Mouse (Mus musculus): ENCODE measurements around the gene Atg5. TPM values are rescaled to one million over a fixed set of nuclear protein-coding genes. Genes with fewer than 3 reads are reported as not detected.

Gene Atg5
- polyA plus RNA-seq, 1 experiment: 22.7 TPM

DNA sequence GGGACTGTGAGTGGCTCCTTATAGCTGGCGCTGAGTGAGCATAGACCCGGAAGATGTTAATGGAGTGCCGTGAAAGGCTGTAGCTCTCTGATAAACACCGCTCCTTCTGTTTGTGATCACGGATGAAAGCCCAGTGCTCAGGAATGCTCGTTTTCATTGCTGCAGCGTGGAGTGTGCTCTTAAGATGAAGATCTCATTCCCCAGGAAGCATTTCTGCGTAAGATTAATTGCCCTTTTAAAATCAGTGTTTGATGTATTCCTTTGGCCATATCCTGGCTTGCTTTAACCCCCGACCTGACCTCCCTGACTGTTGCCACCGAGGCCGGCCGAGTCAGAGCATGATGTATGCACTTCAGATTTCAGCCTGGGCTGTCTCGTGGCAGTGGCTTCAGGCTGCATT, 89.2 kb downstream of the Atg5 start:
- TF ChIP-seq CTCF (IDR thresholded peaks at IDR 0.05; ENCODE audit: borderline replicate concordance, extremely low read depth, insufficient read depth, insufficient read length) (no peak), POLR2A (IDR thresholded peaks at IDR 0.05; ENCODE audit: borderline replicate concordance, extremely low read depth, insufficient read depth, insufficient read length, poor library complexity, severe bottlenecking) (no peak)

DNA sequence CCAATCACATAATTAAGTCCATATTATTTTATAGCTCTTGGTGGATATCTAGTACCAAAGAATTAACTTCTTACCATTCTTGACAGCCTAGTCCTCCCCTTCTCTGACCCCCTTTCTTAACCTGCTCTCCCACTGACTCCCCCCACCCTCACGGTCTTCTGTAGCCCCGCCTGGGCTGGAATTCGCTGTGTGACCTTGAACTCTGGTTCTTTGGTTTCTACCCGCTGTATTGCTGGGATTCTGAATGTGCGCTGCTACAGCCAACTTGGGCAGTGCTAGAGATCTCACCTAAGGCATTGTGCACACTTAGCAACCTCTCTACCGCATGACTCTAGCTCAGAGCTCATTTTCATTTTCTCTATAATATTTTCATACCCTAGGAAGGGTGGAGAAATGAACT, 90.7 kb downstream of the Atg5 start:
- DNase-seq (ENCODE audit: low read depth): no peak
- no peak for TF ChIP-seq CTCF (IDR thresholded peaks at IDR 0.05; ENCODE audit: borderline replicate concordance, extremely low read depth, insufficient read depth, insufficient read length)
- no peak for TF ChIP-seq POLR2A (IDR thresholded peaks at IDR 0.05; ENCODE audit: borderline replicate concordance, extremely low read depth, insufficient read depth, insufficient read length, poor library complexity, severe bottlenecking)

More for the DNA sequence above, 89.2 kb downstream of the Atg5 start:
- DNase-seq (ENCODE audit: low read depth): peak; percentile 36

GRCm38 (mm10) chr10:44360632-44361031, 92.5 kb downstream of the Atg5 start:
- TF ChIP-seq CTCF (IDR thresholded peaks at IDR 0.05; ENCODE audit: borderline replicate concordance, extremely low read depth, insufficient read depth, insufficient read length) (no peak), POLR2A (IDR thresholded peaks at IDR 0.05; ENCODE audit: borderline replicate concordance, extremely low read depth, insufficient read depth, insufficient read length, poor library complexity, severe bottlenecking) (no peak)
- peak; percentile 31 for DNase-seq (ENCODE audit: low read depth)

- TF ChIP-seq CTCF (IDR thresholded peaks at IDR 0.05; ENCODE audit: borderline replicate concordance, extremely low read depth, insufficient read depth, insufficient read length) (no peak), POLR2A (IDR thresholded peaks at IDR 0.05; ENCODE audit: borderline replicate concordance, extremely low read depth, insufficient read depth, insufficient read length, poor library complexity, severe bottlenecking) (no peak)
- no peak for DNase-seq (ENCODE audit: low read depth)
These were observed 94.3 kb downstream of the Atg5 start for GRCm38 (mm10) chr10:44362435-44362834.

DNA sequence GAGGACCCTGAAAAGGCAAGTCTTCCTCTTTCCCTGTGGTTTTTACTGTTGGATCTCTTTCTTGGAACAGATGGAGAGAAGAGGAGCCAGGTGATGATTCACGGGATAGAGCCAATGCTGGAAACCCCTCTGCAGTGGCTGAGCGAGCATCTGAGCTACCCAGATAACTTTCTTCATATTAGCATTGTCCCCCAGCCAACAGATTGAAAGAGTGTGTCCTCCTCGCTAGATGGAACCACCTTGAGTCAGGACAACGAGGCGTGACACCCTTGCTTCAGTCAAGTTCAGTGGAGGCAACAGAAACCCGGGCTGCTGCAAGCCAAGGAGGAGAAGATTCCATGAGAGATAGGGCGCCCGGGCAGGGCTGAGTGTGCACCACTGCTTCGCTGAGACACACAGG, 94.7 kb downstream of the Atg5 start:
- peak; percentile 25 for DNase-seq (ENCODE audit: low read depth)
- no peak for TF ChIP-seq POLR2A (IDR thresholded peaks at IDR 0.05; ENCODE audit: borderline replicate concordance, extremely low read depth, insufficient read depth, insufficient read length, poor library complexity, severe bottlenecking)
- TF ChIP-seq CTCF (IDR thresholded peaks at IDR 0.05; ENCODE audit: borderline replicate concordance, extremely low read depth, insufficient read depth, insufficient read length): no peak

- TF ChIP-seq POLR2A (IDR thresholded peaks at IDR 0.05; ENCODE audit: borderline replicate concordance, extremely low read depth, insufficient read depth, insufficient read length, poor library complexity, severe bottlenecking): no peak
- no peak for TF ChIP-seq CTCF (IDR thresholded peaks at IDR 0.05; ENCODE audit: borderline replicate concordance, extremely low read depth, insufficient read depth, insufficient read length)
- no peak for DNase-seq (ENCODE audit: low read depth)
These were observed 98.0 kb downstream of the Atg5 start for GRCm38 (mm10) chr10:44366186-44366585.

GRCm38 (mm10) chr10:44367043-44367442, 98.9 kb downstream of the Atg5 start:
- TF ChIP-seq POLR2A (IDR thresholded peaks at IDR 0.05; ENCODE audit: borderline replicate concordance, extremely low read depth, insufficient read depth, insufficient read length, poor library complexity, severe bottlenecking): no peak
- no peak for TF ChIP-seq CTCF (IDR thresholded peaks at IDR 0.05; ENCODE audit: borderline replicate concordance, extremely low read depth, insufficient read depth, insufficient read length)
- DNase-seq (ENCODE audit: low read depth): no peak

DNA sequence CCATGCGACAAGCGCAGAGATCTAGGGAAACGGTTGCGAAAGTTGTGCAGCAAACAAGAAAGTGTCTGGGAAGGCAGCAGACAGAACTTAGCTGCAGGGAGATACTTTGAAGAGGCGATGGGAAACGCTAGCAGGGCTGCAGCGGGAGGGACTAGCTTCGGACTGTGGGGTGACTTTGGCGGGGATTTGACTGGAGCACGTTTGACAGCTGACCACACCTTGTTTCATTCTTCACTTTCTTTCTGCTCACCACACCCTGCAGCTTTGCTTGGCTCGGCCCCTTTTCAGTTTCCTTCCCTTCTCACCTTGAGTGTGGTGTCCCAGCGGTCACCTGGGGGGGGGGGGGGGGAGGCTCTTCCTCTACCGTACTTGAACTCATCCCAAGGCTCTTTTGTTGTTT, 100.4 kb downstream of the Atg5 start:
- no peak for DNase-seq (ENCODE audit: low read depth)
- TF ChIP-seq CTCF (IDR thresholded peaks at IDR 0.05; ENCODE audit: borderline replicate concordance, extremely low read depth, insufficient read depth, insufficient read length): no peak

- TF ChIP-seq CTCF (IDR thresholded peaks at IDR 0.05; ENCODE audit: borderline replicate concordance, extremely low read depth, insufficient read depth, insufficient read length) (no peak), POLR2A (IDR thresholded peaks at IDR 0.05; ENCODE audit: borderline replicate concordance, extremely low read depth, insufficient read depth, insufficient read length, poor library complexity, severe bottlenecking) (no peak)
- DNase-seq (ENCODE audit: low read depth): no peak
These were observed 102.5 kb downstream of the Atg5 start for GRCm38 (mm10) chr10:44370666-44371065.

DNA sequence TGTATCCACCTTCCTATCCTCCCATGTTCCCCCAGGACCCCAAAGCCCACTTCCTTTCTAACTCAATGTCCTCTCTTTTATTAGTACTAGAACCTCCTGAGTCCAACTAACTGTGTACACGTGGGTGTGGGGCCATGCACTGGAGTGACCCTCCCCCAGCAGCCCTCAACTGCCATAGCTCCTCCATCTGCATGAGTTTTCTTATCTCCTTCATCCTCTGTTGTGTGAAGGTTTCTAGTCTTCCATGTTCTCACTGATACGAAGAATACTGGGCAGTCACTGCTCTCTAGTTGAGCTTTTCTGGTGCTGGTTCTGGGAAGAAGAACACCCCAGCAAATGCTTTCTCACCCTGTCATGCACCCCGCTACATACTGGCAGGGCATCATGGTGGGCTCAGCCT, 104.1 kb downstream of the Atg5 start:
- no peak for TF ChIP-seq POLR2A (IDR thresholded peaks at IDR 0.05; ENCODE audit: borderline replicate concordance, extremely low read depth, insufficient read depth, insufficient read length, poor library complexity, severe bottlenecking)
- TF ChIP-seq CTCF (IDR thresholded peaks at IDR 0.05; ENCODE audit: borderline replicate concordance, extremely low read depth, insufficient read depth, insufficient read length): no peak
- no peak for DNase-seq (ENCODE audit: low read depth)

DNA sequence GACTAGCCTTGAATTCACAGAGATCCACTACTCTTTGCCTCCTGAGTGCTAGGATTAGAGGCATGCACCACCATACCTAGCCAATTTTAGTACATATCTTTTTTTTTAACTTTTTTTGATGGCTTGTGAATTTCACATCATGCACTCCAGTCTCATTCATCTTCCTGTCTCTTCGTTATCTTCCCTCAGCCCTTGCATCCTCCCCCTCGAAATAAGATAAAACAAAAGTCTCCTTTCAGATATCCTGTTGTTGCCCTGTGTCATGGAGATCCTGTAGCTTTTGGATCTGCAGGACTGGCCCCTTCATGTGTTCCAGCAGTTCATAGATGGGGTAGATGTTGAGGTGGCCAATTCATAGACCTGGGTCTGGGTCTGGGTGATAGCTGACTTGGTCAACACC, 106.5 kb downstream of the Atg5 start:
- TF ChIP-seq POLR2A (IDR thresholded peaks at IDR 0.05; ENCODE audit: borderline replicate concordance, extremely low read depth, insufficient read depth, insufficient read length, poor library complexity, severe bottlenecking): no peak
- DNase-seq (ENCODE audit: low read depth): no peak

GRCm38 (mm10) chr10:44375501-44375900, 107.3 kb downstream of the Atg5 start:
- TF ChIP-seq CTCF (IDR thresholded peaks at IDR 0.05; ENCODE audit: borderline replicate concordance, extremely low read depth, insufficient read depth, insufficient read length): no peak
- no peak for TF ChIP-seq POLR2A (IDR thresholded peaks at IDR 0.05; ENCODE audit: borderline replicate concordance, extremely low read depth, insufficient read depth, insufficient read length, poor library complexity, severe bottlenecking)
- no peak for DNase-seq (ENCODE audit: low read depth)

DNA sequence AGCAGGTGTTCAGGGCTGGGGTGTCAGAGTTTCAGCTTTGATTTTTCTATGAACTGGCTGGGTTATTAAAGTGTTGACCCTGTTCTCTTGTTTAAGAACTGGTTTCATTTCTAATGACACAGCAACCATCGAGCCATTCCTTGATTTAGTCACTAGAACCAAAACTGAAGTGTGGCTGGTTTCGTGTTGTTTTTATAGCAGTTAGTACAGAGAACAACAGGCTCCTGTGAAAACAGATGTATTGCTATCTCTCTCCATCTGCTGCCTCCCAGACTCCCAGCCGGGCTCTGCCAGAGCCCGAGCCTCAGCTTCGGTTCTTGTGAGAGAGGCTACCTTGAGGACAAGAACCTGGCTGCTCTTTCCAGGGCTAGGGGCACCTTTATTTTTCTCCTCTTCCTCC, 109.7 kb downstream of the Atg5 start:
- DNase-seq (ENCODE audit: low read depth): peak; percentile 62
- TF ChIP-seq POLR2A (IDR thresholded peaks at IDR 0.05; ENCODE audit: borderline replicate concordance, extremely low read depth, insufficient read depth, insufficient read length, poor library complexity, severe bottlenecking): no peak
- TF ChIP-seq CTCF (IDR thresholded peaks at IDR 0.05; ENCODE audit: borderline replicate concordance, extremely low read depth, insufficient read depth, insufficient read length): no peak
